Mouse (Mus musculus) hindbrain, embryonic 11.5 days (tissue): Measurements from ENCODE around the gene Muc20. TPM values are rescaled to one million over a fixed set of nuclear protein-coding genes. Genes with fewer than 3 reads are reported as not detected.

Source experiments
- ATAC-seq: fragments of 200-750 bp; cut with Nextera tagmentation; 2 replicates; pipeline ENCODE4 v1.8.0; 2017; ENCODE audit warnings: mild to moderate bottlenecking, moderate TSS enrichment, moderate library complexity; ENCODE audit not compliant: low FRiP score
- DNase-seq: peaks from one replicate; pipeline ENCODE4 v3.0.0-alpha.2; 2015; ENCODE audit warnings: low spot score
- H3K27ac ChIP-seq: fragments of 300-500 bp; sonication (generic); 2 replicates; pipeline ENCODE4 v1.5.1; 2014; ENCODE audit warnings: mild to moderate bottlenecking, low read depth, low read length
- H3K27me3 ChIP-seq: fragments of 300-500 bp; sonication (generic); 2 replicates; pipeline ENCODE4 v1.6.1; 2014; ENCODE audit warnings: mild to moderate bottlenecking, low read length, moderate library complexity, mixed read lengths; ENCODE audit not compliant: control insufficient read depth, insufficient read depth
- H3K36me3 ChIP-seq: fragments of 300-500 bp; sonication (generic); 2 replicates; pipeline ENCODE4 v1.6.1; 2014; ENCODE audit warnings: mild to moderate bottlenecking, low read length, moderate library complexity, mixed read lengths; ENCODE audit not compliant: control insufficient read depth, insufficient read depth
- H3K4me1 ChIP-seq: fragments of 300-500 bp; sonication (generic); replicated peaks from 2 replicates; pipeline ENCODE4 v1.6.1; 2014; ENCODE audit warnings: low read length, mixed read lengths; ENCODE audit not compliant: control insufficient read depth, insufficient read depth
- H3K4me2 ChIP-seq: fragments of 300-500 bp; sonication (generic); replicated peaks from 2 replicates; pipeline ENCODE4 v1.6.1; 2014; ENCODE audit warnings: mild to moderate bottlenecking, low read depth, low read length
- H3K4me3 ChIP-seq: fragments of 300-500 bp; sonication (generic); 2 replicates; pipeline ENCODE4 v1.5.1; 2014; ENCODE audit warnings: low read depth, low read length
- H3K9ac ChIP-seq: fragments of 300-500 bp; sonication (generic); 2 replicates; pipeline ENCODE4 v1.6.1; 2014; ENCODE audit warnings: low read depth, low read length
- H3K9me3 ChIP-seq: fragments of 300-500 bp; sonication (generic); 2 replicates; pipeline ENCODE4 v1.6.1; 2016; ENCODE audit warnings: low read length; ENCODE audit not compliant: control insufficient read depth
- WGBS: fragments of 180-500 bp; shearing (Covaris S2); extraction: QIAGEN DNeasy Blood & Tissue Kit; methylation state at CpG from one replicate; pipeline ENCODE4 v1.1.7; 2014; 5-methylcytosine and 5-hydroxymethylcytosine counted together
- polyA plus RNA-seq: library from polyadenylated mRNA; unstranded; fragments of >200 nt; fragmentation: Nextera tagmentation; extraction: Ambion mirVana; gene quantifications from 2 replicates; pipeline ENCODE4 v1.2.1, GENCODE M21; 2014

The Muc20 gene
- polyA plus RNA-seq, result not detected in 2 replicates

DNA sequence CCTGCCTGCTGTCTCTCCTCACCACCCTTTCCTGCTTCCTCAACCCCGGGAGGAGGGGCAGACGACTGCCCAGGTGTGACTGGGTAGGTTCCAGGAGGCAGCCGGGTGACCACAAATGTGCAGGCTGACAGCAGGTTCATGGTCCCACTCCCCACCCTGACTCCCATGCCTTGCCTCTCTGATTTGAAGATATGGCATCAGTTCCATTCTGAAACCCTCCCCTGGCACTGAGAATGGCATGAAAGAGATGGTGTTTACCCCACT, at the start of gene Muc20:
TSS of gene Muc20 (minus strand) at position 10 of the 264 bp plus-strand sequence.
- Histone ChIP-seq H3K36me3 (no peaks in the 10 kb centered on the region), H3K27ac (no peak within 1 kb of the TSS), H3K27me3 (no peaks in the 10 kb centered on the region), H3K9ac (no peak within 1 kb of the TSS), H3K9me3 (no peaks in the 10 kb centered on the region), H3K4me2 (no peak within 1 kb of the TSS), H3K4me3 (no peak within 1 kb of the TSS), H3K4me1 (no peaks in the 10 kb centered on the region)
- DNase-seq (no peak), ATAC-seq (no peak)
- WGBS, result 75% methylated on average over 3 of the region's 3 CpGs

DNA sequence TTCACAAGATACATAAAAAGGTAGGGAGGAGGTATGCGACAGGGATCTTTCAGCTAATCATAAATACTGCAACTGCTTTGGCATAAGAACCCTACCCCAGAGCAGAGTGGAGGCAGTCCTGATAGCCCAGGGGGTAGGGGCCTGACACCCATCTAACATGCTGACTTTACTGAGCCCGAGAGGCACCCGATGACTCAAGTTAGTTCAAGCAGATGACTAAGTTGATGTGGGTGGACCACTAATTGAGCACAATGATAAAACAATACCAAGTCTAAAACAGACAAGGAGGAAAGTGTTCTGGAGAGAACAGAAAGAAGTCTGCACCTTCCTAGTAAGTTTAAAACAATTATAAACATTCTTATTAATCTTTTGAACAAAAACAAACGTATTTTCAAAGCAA, 34.3 kb upstream of the Muc20 start:
- 90% methylated on average over 4 of the region's 4 CpGs for WGBS
- H3K9ac ChIP-seq, result no peak overlapping the region
- H3K4me3 ChIP-seq, result no peak overlapping the region
- H3K4me1 ChIP-seq, result no peaks in the 10 kb centered on the region
- ATAC-seq (no peak), DNase-seq (no peak)
- H3K9me3 ChIP-seq, result no peaks in the 10 kb centered on the region
- H3K4me2 ChIP-seq, result no peak overlapping the region
- no peak overlapping the region for H3K27ac ChIP-seq
- no peaks in the 10 kb centered on the region for H3K27me3 ChIP-seq
- no peaks in the 10 kb centered on the region for H3K36me3 ChIP-seq

DNA sequence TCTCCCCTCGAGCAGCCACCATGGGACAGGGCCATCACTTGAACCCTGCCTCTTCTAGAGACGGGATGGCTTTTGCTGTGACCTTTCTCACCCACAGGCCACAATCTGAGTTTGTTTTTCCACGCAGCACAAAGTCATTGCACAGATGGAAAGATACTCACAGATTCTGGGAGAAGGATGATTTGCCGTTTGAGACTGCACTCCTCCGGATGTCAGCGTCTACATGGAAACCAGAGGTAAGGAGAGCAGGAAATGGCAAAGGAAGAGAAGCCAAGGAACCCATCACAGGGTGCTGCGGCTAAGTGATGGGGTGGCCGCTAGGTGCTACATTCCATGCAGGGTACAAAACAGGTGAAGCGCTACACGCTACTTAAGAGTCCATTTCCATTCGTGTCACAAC, 31.9 kb upstream of the Muc20 start:
- no peaks in the 10 kb centered on the region for H3K4me1 ChIP-seq
- no peak for DNase-seq
- H3K27ac ChIP-seq, result no peak overlapping the region
- no peaks in the 10 kb centered on the region for H3K27me3 ChIP-seq
- ATAC-seq, result no peak
- H3K9ac ChIP-seq, result no peak overlapping the region
- H3K4me2 ChIP-seq, result no peak overlapping the region
- H3K36me3 ChIP-seq, result no peaks in the 10 kb centered on the region
- H3K4me3 ChIP-seq, result no peak overlapping the region
- H3K9me3 ChIP-seq, result no peaks in the 10 kb centered on the region
- 86% methylated on average over 11 of the region's 11 CpGs for WGBS

DNA sequence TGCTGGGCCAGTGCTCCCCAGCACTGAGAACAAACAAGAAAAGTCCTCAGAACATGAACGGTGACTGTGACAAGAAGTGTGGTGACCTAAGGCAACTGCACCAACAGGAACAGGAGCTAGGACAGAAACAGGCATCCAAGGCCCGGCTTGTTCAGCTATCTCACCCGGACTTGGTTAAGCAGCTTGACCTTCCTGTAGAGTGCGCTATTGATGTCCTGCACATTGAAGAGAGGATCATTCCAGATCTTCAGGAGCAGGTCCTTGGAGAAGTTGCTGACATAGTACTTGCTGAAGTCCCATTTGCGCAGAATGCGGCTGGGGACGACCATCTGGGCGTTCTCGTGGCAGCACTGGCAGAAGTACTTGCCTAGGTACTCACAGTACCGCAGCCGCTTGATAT, 29.3 kb upstream of the Muc20 start:
- Histone ChIP-seq H3K4me2 (no peak overlapping the region), H3K27me3 (no peaks in the 10 kb centered on the region), H3K9ac (no peak overlapping the region), H3K9me3 (no peaks in the 10 kb centered on the region), H3K4me3 (no peak overlapping the region), H3K27ac (no peak overlapping the region), H3K4me1 (no peaks in the 10 kb centered on the region), H3K36me3 (no peaks in the 10 kb centered on the region)
- ATAC-seq, result no peak
- DNase-seq, result no peak
- 96% methylated on average over 11 of the region's 11 CpGs for WGBS

DNA sequence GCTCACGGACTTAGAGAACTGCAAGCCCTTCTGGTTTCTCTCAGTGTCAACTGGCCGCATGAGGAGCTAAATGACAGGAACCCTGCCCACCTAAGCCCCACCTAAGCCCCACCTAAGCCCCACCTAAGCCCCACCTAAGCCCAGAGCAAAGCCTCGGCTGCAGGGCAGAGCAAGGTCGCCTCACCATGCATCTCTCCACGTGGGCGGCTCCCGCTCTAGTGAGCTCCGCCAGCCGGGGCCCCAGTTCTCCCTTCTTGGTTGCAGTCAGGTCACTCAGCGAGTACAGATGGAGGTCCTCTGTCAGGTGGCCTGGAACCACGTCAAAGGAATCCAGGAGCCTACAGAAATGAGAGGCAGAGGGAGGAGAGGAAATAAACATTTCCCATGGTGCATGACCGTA, 28.1 kb upstream of the Muc20 start:
- Histone ChIP-seq H3K4me3 (no peak overlapping the region), H3K9me3 (no peaks in the 10 kb centered on the region), H3K27me3 (no peaks in the 10 kb centered on the region), H3K27ac (no peak overlapping the region), H3K36me3 (no peaks in the 10 kb centered on the region), H3K4me1 (no peaks in the 10 kb centered on the region), H3K9ac (no peak overlapping the region), H3K4me2 (no peak overlapping the region)
- WGBS, result 86% methylated on average over 12 of the region's 12 CpGs
- DNase-seq, result no peak
- ATAC-seq, result no peak

DNA sequence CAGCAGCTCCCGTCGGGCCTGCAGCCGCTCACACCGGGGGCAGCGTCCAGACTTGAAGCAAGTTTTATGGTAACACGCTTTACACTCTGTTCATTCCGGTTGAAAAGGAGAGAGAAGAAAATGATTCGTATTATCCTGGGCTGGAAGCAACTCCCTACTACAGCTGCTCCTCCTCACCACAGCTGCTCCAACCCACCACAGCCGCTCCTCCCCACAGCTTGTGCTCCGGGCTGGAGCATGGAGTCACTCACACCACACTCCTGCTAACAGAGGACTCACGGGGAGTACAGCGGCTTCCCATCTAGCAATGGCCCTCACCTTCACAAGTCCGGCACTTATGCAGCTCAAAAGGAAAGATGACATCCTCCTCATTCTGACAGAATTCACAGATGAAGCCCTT, 26.8 kb upstream of the Muc20 start:
- no peak for DNase-seq
- no peaks in the 10 kb centered on the region for H3K9me3 ChIP-seq
- 94% methylated on average over 13 of the region's 13 CpGs for WGBS
- no peak overlapping the region for H3K4me3 ChIP-seq
- H3K36me3 ChIP-seq, result no peaks in the 10 kb centered on the region
- no peak overlapping the region for H3K9ac ChIP-seq
- H3K4me1 ChIP-seq, result no peaks in the 10 kb centered on the region
- H3K27ac ChIP-seq, result no peak overlapping the region
- no peak for ATAC-seq
- H3K27me3 ChIP-seq, result no peaks in the 10 kb centered on the region
- H3K4me2 ChIP-seq, result no peak overlapping the region

DNA sequence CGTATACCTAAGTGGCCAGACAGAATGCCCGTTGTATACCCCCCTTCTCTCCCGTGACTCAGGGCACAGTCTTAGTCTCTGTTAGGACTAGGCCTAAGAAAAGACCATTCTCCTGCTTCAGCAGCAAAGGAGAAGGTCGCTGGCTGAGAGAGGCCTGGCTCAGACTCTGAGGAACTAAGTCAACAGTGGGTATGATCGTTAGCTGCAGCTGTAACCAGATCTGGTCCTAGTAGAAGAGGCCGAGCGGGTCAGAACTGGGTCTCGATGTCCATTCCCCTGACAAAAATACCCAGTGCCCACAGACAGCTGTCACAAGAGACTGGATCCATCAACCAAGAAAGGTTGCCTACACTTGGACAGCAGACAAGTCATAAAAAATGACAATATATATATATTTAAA, 26.3 kb upstream of the Muc20 start:
- no peaks in the 10 kb centered on the region for H3K36me3 ChIP-seq
- H3K9me3 ChIP-seq, result no peaks in the 10 kb centered on the region
- H3K27me3 ChIP-seq, result no peaks in the 10 kb centered on the region
- no peak overlapping the region for H3K9ac ChIP-seq
- no peak overlapping the region for H3K27ac ChIP-seq
- WGBS, result 90% methylated on average over 8 of the region's 8 CpGs
- H3K4me1 ChIP-seq, result no peaks in the 10 kb centered on the region
- no peak overlapping the region for H3K4me2 ChIP-seq
- ATAC-seq (no peak), DNase-seq (no peak)
- H3K4me3 ChIP-seq, result no peak overlapping the region

DNA sequence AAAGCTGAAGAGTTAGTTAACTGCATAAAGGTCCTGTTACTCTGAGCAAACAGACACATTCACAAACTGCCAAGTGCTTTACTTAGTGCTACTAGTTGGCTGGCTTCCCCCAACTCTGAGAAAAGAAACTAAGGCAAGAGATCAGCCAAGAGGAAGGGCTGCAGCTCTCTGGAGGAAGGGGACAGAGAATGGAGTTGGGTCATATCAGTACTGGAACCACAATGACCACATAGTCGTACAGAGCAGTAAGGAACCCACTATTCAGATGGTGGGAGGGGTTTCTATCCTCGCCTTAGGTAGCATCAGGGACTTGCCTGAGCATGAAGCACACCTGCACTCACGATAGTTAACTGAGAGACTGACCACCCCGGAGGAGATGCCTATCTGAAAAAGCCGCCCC, 25.6 kb upstream of the Muc20 start:
- Histone ChIP-seq H3K9me3 (no peaks in the 10 kb centered on the region), H3K27ac (no peak overlapping the region), H3K4me2 (no peak overlapping the region), H3K9ac (no peak overlapping the region), H3K4me3 (no peak overlapping the region), H3K27me3 (no peaks in the 10 kb centered on the region), H3K4me1 (no peaks in the 10 kb centered on the region), H3K36me3 (no peaks in the 10 kb centered on the region)
- ATAC-seq (no peak), DNase-seq (no peak)
- WGBS, result 87% methylated on average over 5 of the region's 5 CpGs

DNA sequence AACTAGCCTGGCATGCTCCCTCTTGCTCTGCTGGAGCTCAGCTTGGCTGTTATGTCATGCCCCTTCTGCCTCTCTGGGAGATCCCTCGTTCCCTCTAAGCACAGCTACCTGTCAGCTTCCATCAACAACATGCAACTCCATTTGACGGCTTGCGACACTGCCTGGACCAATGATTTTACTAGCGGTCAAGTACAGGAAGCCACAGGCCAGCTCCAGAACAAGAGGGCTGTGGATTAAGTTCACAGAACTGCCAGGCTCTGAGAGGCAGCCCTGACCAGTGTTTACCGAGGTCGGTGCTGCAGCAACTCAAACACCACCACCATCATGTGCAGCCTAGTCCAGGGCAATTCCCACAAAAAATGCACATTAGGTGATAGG, 25.2 kb upstream of the Muc20 start:
- Histone ChIP-seq H3K27me3 (no peaks in the 10 kb centered on the region), H3K27ac (no peak overlapping the region), H3K36me3 (no peaks in the 10 kb centered on the region), H3K4me1 (no peaks in the 10 kb centered on the region), H3K4me3 (no peak overlapping the region), H3K9ac (no peak overlapping the region), H3K4me2 (no peak overlapping the region), H3K9me3 (no peaks in the 10 kb centered on the region)
- WGBS, result 82% methylated on average over 6 of the region's 6 CpGs
- no peak for ATAC-seq
- DNase-seq, result no peak
